Comparison of ENCODE assay signal across 9 mouse cellular contexts in the genomic region with DNA sequence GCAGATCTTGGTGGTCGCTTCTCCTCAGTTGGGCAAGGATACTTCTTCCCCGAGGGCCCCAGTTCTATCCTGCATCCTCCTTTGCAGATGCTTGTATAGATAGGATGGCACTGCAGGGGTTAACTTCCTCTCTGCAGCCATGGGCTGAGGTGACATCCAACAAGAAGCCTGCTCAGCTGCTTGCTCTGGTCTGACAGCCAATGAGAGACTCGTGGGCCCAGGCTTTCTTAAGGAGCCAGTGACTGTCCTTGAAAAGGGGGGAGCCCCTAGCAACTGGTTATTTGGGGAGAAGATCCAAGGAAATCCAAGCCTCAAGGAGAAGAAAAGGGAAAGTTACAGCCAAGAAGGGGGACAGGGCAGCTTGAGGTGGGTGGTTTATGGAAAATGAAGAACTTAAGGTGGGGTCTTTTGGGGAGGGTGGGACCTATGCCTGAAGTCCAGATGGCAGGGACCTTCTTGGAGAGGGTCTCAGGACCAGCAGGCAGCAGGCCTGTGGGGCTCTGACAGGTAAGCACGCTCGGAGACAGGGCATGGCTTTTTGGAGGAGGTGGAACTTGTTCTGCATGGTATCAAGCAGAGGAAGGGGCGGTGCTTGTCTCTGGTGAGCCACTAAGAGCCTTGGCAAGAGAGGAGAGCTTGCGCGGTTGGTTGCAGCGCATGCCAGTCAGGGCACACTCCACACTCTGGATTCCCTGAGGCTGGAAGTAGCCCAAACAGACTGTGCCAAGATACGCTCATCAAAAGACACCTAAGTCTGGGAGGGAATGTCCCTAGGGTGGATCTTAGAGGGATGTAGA. TPM values are rescaled to one million over a fixed set of nuclear protein-coding genes. Genes with fewer than 3 reads are reported as not detected.
DNase-seq lines count a peak whose midpoint lies in the region; ATAC-seq and TF ChIP-seq lines count a peak whose summit lies in the region.
"Had no signal": no experiment of that assay in that cellular context is flagged by ENCODE, and none has a peak within 500 bp of the region (broad histone marks: within the 10 kb centered on the region; RNA-seq: fewer than 3 reads in every experiment).

No protein-coding gene starts in this region.

- H3K4me2 ChIP-seq in lung, postnatal 0 days (replicated peaks; ENCODE audit: low read depth, low read length), result no peak overlapping the region

- 0 out of 2 replicates have a peak, but pooled peaks cover under 1% of the 10 kb centered on the region for H3K36me3 ChIP-seq in lung, postnatal 0 days (ENCODE audit: insufficient read depth, low read length)

- H3K4me1 ChIP-seq in lung, postnatal 0 days (ENCODE audit: insufficient read depth, low read depth, low read length), result 0 out of 2 replicates have a peak, but pooled peaks cover 2% of the 10 kb centered on the region

- DNase-seq in urinary bladder, postnatal 14 days (ENCODE audit: low spot score), result peak; percentile 86
- no peak for DNase-seq in urinary bladder, adult 18-20 months (ENCODE audit: low spot score in 2 of 2)
- DNase-seq in cerebellum, postnatal 14 days, result peak; percentile 90 to 94
- DNase-seq in heart, postnatal 4 days, result peak; percentile 58
- DNase-seq in layer of hippocampus, adult 9-10 months (ENCODE audit: low spot score), result peak; percentile 73
- peak; percentile 87 for DNase-seq in lung, postnatal 0 days (ENCODE audit: low spot score)
- peak; percentile 91 for DNase-seq in right cerebral cortex, postnatal 14 days
- DNase-seq in spleen, postnatal 14 days (ENCODE audit: low spot score in 2 of 2), result no peak

- H3K27me3 ChIP-seq in lung, postnatal 0 days (replicated peaks; ENCODE audit: insufficient read depth, low read length), result no peaks in the 10 kb centered on the region

- no peak overlapping the region for H3K9ac ChIP-seq in lung, postnatal 0 days (replicated peaks; ENCODE audit: low read depth)

- 58% methylated on average over 10 of the region's 10 CpGs for WGBS in lung, postnatal 0 days

- TF ChIP-seq EP300 in lung, postnatal 0 days (IDR thresholded peaks at IDR 0.05), result no peak

- peak; percentile 84 for ATAC-seq in lung, postnatal 0 days

- H3K27ac ChIP-seq in lung, postnatal 0 days (ENCODE audit: low read length), result no peak overlapping the region

- H3K4me3 ChIP-seq in lung, postnatal 0 days (ENCODE audit: low read depth, low read length), result no peak overlapping the region

- no peak for TF ChIP-seq CTCF in lung, postnatal 0 days (IDR thresholded peaks at IDR 0.05)

- H3K9me3 ChIP-seq in lung, postnatal 0 days (ENCODE audit: low read length), result no peaks in the 10 kb centered on the region

RNA-seq across cellular contexts. Expression of a gene that starts 12.8 kb away (rescaled TPM):
- total RNA-seq in heart, postnatal 4 days (2021), result 1 to 10 TPM; 2.5 to 3.3 TPM
- polyA plus RNA-seq in lung, postnatal 0 days (2015; fragmentation: Nextera tagmentation; extraction: Ambion mirVana), result 0.97 and 1.4 TPM in 2 replicates

RNA-seq across cellular contexts. Expression of a gene that starts 27.4 kb away (rescaled TPM):
- total RNA-seq in heart, postnatal 4 days (2021), result 1 to 10 TPM; 7.1 to 7.5 TPM
- polyA plus RNA-seq in lung, postnatal 0 days (2015; fragmentation: Nextera tagmentation; extraction: Ambion mirVana), result 81.0 and 83.1 TPM in 2 replicates

RNA-seq across cellular contexts. Expression of a gene that starts 45.6 kb away (rescaled TPM):
- not detected for total RNA-seq in heart, postnatal 4 days (2021)
- polyA plus RNA-seq in lung, postnatal 0 days (2015; fragmentation: Nextera tagmentation; extraction: Ambion mirVana), result not detected in 2 replicates
- polyA plus RNA-seq: spleen, adult 2 months had no signal

RNA-seq across cellular contexts. Expression of a gene that starts 58.0 kb away (rescaled TPM):
- total RNA-seq in heart, postnatal 4 days (2021), result not detected
- not detected in 2 replicates for polyA plus RNA-seq in lung, postnatal 0 days (2015; fragmentation: Nextera tagmentation; extraction: Ambion mirVana)
- polyA plus RNA-seq: spleen, adult 2 months had no signal

Comparison
In these comparisons a context has a peak if more than half of its experiments do, and no peak if none do; other contexts are left out.
1. DNase-seq: peak in urinary bladder, postnatal 14 days (single experiment), cerebellum, postnatal 14 days (2 of 2), heart, postnatal 4 days (single experiment), layer of hippocampus, adult 9-10 months (single experiment), lung, postnatal 0 days (single experiment) and right cerebral cortex, postnatal 14 days (single experiment); none in urinary bladder, adult 18-20 months (0 of 2) and spleen, postnatal 14 days (0 of 2).